Mouse (Mus musculus): Measurements from ENCODE around the gene Naa40. TPM values are rescaled to one million over a fixed set of nuclear protein-coding genes. Genes with fewer than 3 reads are reported as not detected.

The Naa40 gene
- polyA plus RNA-seq, 1 experiment from 2014 or later, result 89.8 TPM

DNA sequence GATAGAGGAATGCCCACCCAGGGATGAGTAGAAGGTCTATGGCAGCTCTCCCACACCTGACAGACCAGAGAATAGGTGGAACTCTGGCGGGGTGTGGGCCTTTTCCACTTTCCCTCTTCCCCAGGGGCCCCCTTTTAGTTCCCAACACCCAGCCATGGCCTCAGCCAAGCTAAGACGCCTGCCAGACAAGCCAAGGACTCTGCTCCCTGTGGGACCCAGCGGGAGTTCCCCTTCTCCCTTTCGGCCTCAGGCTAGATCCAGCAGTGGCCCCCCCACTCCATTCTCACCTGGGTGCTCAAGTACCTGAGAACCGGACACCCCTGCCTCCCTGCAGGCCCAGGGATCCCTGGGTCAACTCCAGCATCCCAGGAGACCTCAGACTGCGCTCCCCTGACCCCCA, 18.8 kb downstream of the Naa40 start:
- 85% methylated on average over 6 of the region's 6 CpGs for WGBS
- peaks cover 12% of the 10 kb centered on the region for H3K9me3 ChIP-seq
- peaks cover 11% of the 10 kb centered on the region for H3K4me1 ChIP-seq (replicated peaks)
- H3K36me3 ChIP-seq, result peaks cover 23% of the 10 kb centered on the region
- DNase-seq (ENCODE audit: low spot score), result no peak
- no peak overlapping the region for H3K27ac ChIP-seq
- H3K27me3 ChIP-seq (ENCODE audit: insufficient read depth, poor library complexity, severe bottlenecking), result no peaks in the 10 kb centered on the region
- no peak overlapping the region for H3K4me3 ChIP-seq

GRCm38 (mm10) chr19:7218753-7219152, 22.2 kb downstream of the Naa40 start:
- Histone ChIP-seq H3K36me3 (peaks cover 25% of the 10 kb centered on the region), H3K27ac (no peak overlapping the region), H3K4me1 (replicated peaks) (peaks cover 30% of the 10 kb centered on the region), H3K4me3 (no peak overlapping the region), H3K9me3 (peaks cover 12% of the 10 kb centered on the region), H3K27me3 (ENCODE audit: insufficient read depth, poor library complexity, severe bottlenecking) (no peaks in the 10 kb centered on the region)
- DNase-seq (ENCODE audit: low spot score), result no peak
- WGBS, result 97% methylated on average over 5 of the region's 5 CpGs

DNA sequence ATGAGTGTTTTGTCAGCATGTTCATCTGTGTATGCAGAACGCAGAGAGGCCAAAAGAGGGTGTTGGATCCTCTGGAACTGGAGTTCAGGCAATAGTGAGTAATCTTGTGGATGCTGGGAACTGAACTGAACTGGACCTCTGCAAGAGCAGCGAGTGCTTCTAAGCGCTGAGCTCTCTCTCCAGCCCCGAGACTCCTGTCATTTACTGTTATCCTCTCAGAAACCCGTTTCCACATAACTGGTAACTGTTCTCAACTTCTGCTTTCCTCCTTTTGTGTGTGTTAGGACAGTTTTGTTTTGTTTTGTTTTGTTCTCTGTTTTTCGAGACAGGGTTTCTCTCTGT, 23.1 kb downstream of the Naa40 start:
- no peak for DNase-seq (ENCODE audit: low spot score)
- WGBS, result 14% methylated on average over 6 of the region's 6 CpGs
- peaks cover 33% of the 10 kb centered on the region for H3K36me3 ChIP-seq
- H3K27me3 ChIP-seq (ENCODE audit: insufficient read depth, poor library complexity, severe bottlenecking), result no peaks in the 10 kb centered on the region
- H3K9me3 ChIP-seq, result peaks cover 12% of the 10 kb centered on the region
- H3K4me1 ChIP-seq (replicated peaks), result peaks cover 30% of the 10 kb centered on the region
- peak overlapping the region; percentile 95 for H3K27ac ChIP-seq
- H3K4me3 ChIP-seq, result peak overlapping the region; percentile 89

DNA sequence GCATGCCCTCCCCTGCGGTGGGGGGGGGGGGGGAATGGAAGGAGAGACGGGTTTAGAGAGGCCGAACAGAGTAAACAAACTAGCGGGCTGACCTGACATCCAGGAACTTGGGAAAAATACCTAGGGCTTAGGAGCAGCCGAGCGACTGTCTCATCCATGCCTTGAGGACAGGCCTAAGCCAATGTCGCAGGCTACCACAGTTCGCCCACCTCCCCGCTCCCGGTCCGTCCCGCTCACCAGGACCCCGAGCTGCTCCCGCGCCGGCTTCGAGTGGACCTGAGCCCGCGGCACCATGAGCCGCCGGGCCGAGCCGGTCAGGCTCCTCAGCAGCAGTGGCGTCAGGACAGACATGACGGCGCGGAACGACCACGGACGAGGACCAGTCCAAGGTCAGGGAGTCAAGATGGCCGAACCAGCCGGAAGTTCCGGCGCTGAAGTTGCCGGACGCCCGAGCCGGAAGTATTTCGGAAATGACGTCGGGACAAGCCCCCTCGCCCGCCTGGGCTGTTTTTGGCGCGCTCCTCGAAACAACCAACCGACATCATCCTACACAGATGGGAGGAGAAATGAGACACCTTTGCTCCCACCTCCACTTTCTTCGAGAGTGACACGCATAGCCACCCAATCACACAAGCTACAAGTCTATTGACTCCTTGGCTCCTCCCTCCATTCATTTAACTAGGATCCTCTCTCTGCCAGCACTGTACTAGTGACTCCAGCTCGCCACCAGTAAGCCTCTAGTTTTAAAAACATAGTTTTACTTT, 23.6 kb downstream of the Naa40 start, which contains the start of gene Cox8a:
Gene Cox8a, minus strand, starts transcription at position 455 of the 764 bp plus-strand sequence.
- H3K4me3 ChIP-seq, result peak within 1 kb of the TSS; percentile 89
- peak; percentile 98 for DNase-seq (ENCODE audit: low spot score)
- H3K9me3 ChIP-seq, result peaks cover 10% of the 10 kb centered on the region
- no peaks in the 10 kb centered on the region for H3K27me3 ChIP-seq (ENCODE audit: insufficient read depth, poor library complexity, severe bottlenecking)
- peaks cover 37% of the 10 kb centered on the region for H3K36me3 ChIP-seq
- peaks cover 30% of the 10 kb centered on the region for H3K4me1 ChIP-seq (replicated peaks)
- H3K27ac ChIP-seq, result peak within 1 kb of the TSS; percentile 95
- under 1% methylated on average over 50 of the region's 50 CpGs for WGBS

- DNase-seq (ENCODE audit: low spot score), result no peak
- Histone ChIP-seq H3K27ac (no peak overlapping the region), H3K36me3 (peaks cover 55% of the 10 kb centered on the region), H3K4me1 (replicated peaks) (peaks cover 30% of the 10 kb centered on the region), H3K27me3 (ENCODE audit: insufficient read depth, poor library complexity, severe bottlenecking) (no peaks in the 10 kb centered on the region), H3K9me3 (no peaks in the 10 kb centered on the region), H3K4me3 (no peak overlapping the region)
- WGBS, result 88% methylated on average over 5 of the region's 5 CpGs
Measured at GRCm38 (mm10) chr19:7214484-7214883, 26.5 kb downstream of the Naa40 start.

DNA sequence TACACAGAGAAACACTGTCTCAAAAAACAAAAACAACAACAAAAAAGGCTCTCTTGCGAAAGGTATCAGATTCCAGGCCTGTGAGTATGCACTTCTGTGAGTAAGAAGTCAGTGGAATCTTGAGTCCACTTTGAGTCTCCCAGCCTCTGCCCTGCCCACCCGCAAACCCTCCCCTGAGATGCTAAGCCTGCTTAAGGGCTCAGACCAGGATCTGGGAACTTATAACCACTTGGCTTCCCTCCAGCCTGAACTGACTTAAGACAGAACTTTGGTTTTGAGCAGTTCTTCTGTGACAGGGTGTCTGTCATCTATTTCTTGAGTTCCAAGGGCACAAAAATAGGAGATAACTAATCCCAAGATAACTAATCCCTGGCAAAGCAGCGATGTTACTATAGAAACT, 28.0 kb downstream of the Naa40 start:
- no peaks in the 10 kb centered on the region for H3K27me3 ChIP-seq (ENCODE audit: insufficient read depth, poor library complexity, severe bottlenecking)
- no peak for DNase-seq (ENCODE audit: low spot score)
- H3K4me1 ChIP-seq (replicated peaks), result peaks cover 22% of the 10 kb centered on the region
- peaks cover 55% of the 10 kb centered on the region for H3K36me3 ChIP-seq
- 93% methylated on average over 3 of the region's 3 CpGs for WGBS
- H3K9me3 ChIP-seq, result no peaks in the 10 kb centered on the region
- H3K27ac ChIP-seq, result no peak overlapping the region
- H3K4me3 ChIP-seq, result no peak overlapping the region

DNA sequence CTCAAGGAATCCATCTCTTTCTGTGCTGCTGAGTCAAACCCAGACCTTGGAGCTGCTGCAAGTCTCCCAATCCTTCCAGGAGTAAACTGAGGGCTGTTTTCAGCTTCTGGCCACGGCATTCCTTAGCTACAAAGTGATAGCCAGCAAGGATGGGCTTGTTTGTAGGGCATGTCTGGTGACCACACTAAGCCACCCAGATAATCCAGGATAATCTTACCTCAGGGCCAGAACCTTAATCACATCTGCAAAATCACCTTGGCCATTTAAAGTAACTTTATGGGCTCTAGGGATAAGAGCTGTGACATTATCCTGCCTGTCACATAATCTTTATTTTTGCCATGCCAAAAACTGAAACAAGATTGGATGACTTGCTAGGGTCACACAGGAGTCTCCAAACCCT, 28.8 kb downstream of the Naa40 start:
- no peaks in the 10 kb centered on the region for H3K27me3 ChIP-seq (ENCODE audit: insufficient read depth, poor library complexity, severe bottlenecking)
- WGBS, result 82% methylated on average over 1 of the region's 1 CpGs
- no peak overlapping the region for H3K4me3 ChIP-seq
- no peak for DNase-seq (ENCODE audit: low spot score)
- H3K27ac ChIP-seq, result no peak overlapping the region
- H3K36me3 ChIP-seq, result peaks cover 55% of the 10 kb centered on the region
- peaks cover 19% of the 10 kb centered on the region for H3K4me1 ChIP-seq (replicated peaks)
- H3K9me3 ChIP-seq, result no peaks in the 10 kb centered on the region

DNA sequence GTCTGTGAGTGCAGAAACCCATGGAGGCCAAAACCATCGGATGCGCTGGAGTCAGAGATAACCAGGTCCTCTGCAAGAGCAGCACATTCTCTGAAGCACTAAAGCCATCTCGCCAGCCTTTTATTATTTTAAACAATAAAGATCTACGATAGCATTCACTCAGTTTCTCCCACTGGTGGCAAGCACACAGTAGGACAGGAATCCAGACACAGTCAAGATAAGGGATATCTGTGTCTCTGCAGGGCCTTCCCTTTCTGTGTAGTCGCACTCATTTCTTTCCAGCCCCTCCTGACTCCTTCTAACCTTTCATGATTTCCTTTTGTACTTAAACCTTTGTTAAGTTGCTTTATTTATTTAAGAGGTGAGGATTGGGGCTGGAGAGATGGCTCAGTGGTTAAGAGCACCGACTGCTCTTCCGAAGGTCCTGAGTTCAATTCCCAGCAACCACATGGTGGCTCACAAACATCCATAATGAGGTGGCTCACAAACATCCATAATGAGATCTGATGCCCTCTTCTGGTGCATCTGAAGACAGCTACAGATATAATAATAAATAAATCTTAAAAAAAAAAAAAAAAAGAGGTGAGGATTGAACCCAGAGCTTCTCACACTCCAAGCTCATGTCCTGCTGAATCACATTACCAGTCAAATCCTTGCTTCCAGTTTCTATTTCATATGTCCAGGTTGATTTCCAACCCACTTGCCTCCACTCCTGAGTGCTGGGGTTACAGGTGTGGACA, 30.9 kb downstream of the Naa40 start:
- no peak overlapping the region for H3K27ac ChIP-seq
- 92% methylated on average over 7 of the region's 7 CpGs for WGBS
- no peaks in the 10 kb centered on the region for H3K27me3 ChIP-seq (ENCODE audit: insufficient read depth, poor library complexity, severe bottlenecking)

GRCm38 (mm10) chr19:7205753-7206736, 34.9 kb downstream of the Naa40 start, which contains the start of gene Otub1:
Otub1 (minus strand) TSS chr19:7206316.
- H3K4me1 ChIP-seq (replicated peaks), result peaks cover 35% of the 10 kb centered on the region
- no peaks in the 10 kb centered on the region for H3K27me3 ChIP-seq (ENCODE audit: insufficient read depth, poor library complexity, severe bottlenecking)
- peak; percentile 97 for DNase-seq (ENCODE audit: low spot score)

More for the DNA sequence above, 30.9 kb downstream of the Naa40 start:
- H3K9me3 ChIP-seq, result no peaks in the 10 kb centered on the region
- no peak for DNase-seq (ENCODE audit: low spot score)
- H3K36me3 ChIP-seq, result peaks cover 43% of the 10 kb centered on the region
- peaks cover 20% of the 10 kb centered on the region for H3K4me1 ChIP-seq (replicated peaks)
- H3K4me3 ChIP-seq, result no peak overlapping the region

GRCm38 (mm10) chr19:7205326-7205725, 35.7 kb downstream of the Naa40 start:
- Histone ChIP-seq H3K4me3 (peak overlapping the region; percentile 83), H3K9me3 (no peaks in the 10 kb centered on the region), H3K4me1 (replicated peaks) (peaks cover 35% of the 10 kb centered on the region), H3K36me3 (peaks cover 43% of the 10 kb centered on the region), H3K27me3 (ENCODE audit: insufficient read depth, poor library complexity, severe bottlenecking) (no peaks in the 10 kb centered on the region), H3K27ac (peak overlapping the region; percentile 99)
- WGBS, result 40% methylated on average over 7 of the region's 7 CpGs
- no peak for DNase-seq (ENCODE audit: low spot score)

More at GRCm38 (mm10) chr19:7205753-7206736, 34.9 kb downstream of the Naa40 start, which contains the start of gene Otub1:
- WGBS, result under 1% methylated on average over 79 of the region's 79 CpGs
- Histone ChIP-seq H3K4me3 (peak within 1 kb of the TSS; percentile 83), H3K36me3 (peaks cover 39% of the 10 kb centered on the region), H3K27ac (peak within 1 kb of the TSS; percentile 99), H3K9me3 (no peaks in the 10 kb centered on the region)

- DNase-seq (ENCODE audit: low spot score), result no peak
- peaks cover 35% of the 10 kb centered on the region for H3K4me1 ChIP-seq (replicated peaks)
- H3K4me3 ChIP-seq, result peak overlapping the region; percentile 83
- peak overlapping the region; percentile 99; the same call in 1 of the 2 replicates for H3K27ac ChIP-seq
- H3K36me3 ChIP-seq, result peaks cover 46% of the 10 kb centered on the region
- H3K9me3 ChIP-seq, result no peaks in the 10 kb centered on the region
- H3K27me3 ChIP-seq (ENCODE audit: insufficient read depth, poor library complexity, severe bottlenecking), result no peaks in the 10 kb centered on the region
- 77% methylated on average over 2 of the region's 2 CpGs for WGBS
Measured at GRCm38 (mm10) chr19:7204898-7205297, 36.1 kb downstream of the Naa40 start.

DNA sequence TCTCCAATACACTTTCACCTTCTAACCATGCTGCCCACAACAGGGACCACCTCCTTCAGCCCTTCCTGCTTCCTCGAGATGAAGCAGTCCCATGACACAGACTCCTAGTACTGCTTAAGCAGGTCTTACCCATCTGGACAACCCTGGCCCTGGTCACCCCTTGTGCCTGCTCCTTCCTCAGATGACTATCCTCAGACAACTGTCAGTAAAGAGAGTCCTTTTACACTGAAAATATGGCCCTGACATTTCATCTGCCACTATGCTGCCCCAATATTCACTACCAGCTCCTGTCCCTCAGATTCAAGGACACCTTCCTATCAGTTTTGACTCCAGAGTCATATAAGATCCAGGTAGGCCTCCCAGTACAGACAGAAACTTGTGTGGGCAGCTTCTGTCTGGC, 40.6 kb downstream of the Naa40 start:
- Histone ChIP-seq H3K27me3 (ENCODE audit: insufficient read depth, poor library complexity, severe bottlenecking) (no peaks in the 10 kb centered on the region; the same call in 1 of the 2 replicates), H3K36me3 (peaks cover 74% of the 10 kb centered on the region), H3K4me3 (no peak overlapping the region), H3K27ac (no peak overlapping the region), H3K9me3 (no peaks in the 10 kb centered on the region), H3K4me1 (replicated peaks) (peaks cover 50% of the 10 kb centered on the region)
- 70% methylated on average over 1 of the region's 1 CpGs for whole genome bisulfite sequencing
- DNase-seq (ENCODE audit: low spot score), result no peak
